Mouse (Mus musculus): ENCODE results near the gene Smg7. TPM values are rescaled to one million over a fixed set of nuclear protein-coding genes. Genes with fewer than 3 reads are reported as not detected.

Gene Smg7
- polyA plus RNA-seq, 1 experiment: not detected

DNA sequence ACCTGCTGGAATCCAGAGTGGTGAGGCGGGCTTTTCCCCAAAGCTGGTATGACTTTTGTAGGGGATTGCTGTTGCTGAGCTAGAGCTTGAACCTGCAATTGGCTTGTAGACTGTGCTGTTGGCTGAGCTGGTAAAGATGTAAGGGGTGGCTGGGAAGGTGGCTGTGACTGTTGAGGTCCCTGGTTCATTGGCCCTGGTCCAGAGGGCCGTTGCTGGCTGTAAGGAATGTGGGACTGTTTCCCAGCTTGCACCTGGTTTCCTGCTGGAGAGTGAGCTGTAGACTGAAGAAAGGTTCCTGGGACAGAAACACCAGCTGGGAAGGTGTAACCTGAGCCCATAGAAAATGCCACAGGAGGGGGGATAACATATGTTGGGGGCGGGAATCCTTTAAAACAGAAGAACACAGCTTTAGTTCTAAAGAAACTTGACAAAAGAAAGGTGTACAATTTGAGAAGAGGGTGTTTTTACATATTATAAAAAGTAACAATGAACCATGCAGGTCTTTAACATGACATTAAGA, 57.2 kb downstream of the Smg7 start:
- no peak overlapping the region for H3K27ac ChIP-seq (ENCODE audit: insufficient read depth, low read depth, low read length)
- 75% methylated on average over 3 of the region's 3 CpGs for WGBS
- no peak for TF ChIP-seq POLR2A (IDR thresholded peaks at IDR 0.05; ENCODE audit: insufficient read depth, low read depth, low read length)
- no peak for TF ChIP-seq CTCF (IDR thresholded peaks at IDR 0.05; ENCODE audit: insufficient read depth, low read depth, low read length)

DNA sequence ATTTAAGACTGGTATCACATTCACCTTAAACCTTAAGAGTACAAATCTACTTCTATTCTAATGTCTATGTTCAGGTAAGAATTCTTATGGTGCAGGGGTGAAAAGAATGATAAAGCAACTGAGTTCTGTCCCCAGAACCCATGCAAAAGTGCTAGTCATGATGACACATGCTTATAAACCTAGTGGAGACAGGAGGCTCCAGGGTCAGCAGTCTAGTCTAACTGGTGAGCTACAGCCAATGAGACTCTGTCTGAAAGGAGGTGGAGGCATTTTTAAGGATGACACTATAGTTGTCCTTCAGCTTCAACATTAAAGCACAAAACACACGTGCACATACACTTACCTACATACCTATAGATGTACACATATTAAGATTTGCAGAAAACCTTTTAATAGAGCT, 57.8 kb downstream of the Smg7 start:
- no peak overlapping the region for H3K4me3 ChIP-seq (ENCODE audit: insufficient read depth, low read depth, low read length)
- TF ChIP-seq CTCF (IDR thresholded peaks at IDR 0.05; ENCODE audit: insufficient read depth, low read depth, low read length) (no peak), POLR2A (IDR thresholded peaks at IDR 0.05; ENCODE audit: insufficient read depth, low read depth, low read length) (no peak)
- H3K4me1 ChIP-seq (ENCODE audit: control insufficient read depth, insufficient read depth, low read length): no peaks in the 10 kb centered on the region
- WGBS: 93% methylated on average over 1 of the region's 1 CpGs
- H3K27ac ChIP-seq (ENCODE audit: insufficient read depth, low read depth, low read length): no peak overlapping the region

More for the DNA sequence above, 57.2 kb downstream of the Smg7 start:
- Histone ChIP-seq H3K4me1 (ENCODE audit: control insufficient read depth, insufficient read depth, low read length) (no peaks in the 10 kb centered on the region), H3K4me3 (ENCODE audit: insufficient read depth, low read depth, low read length) (no peak overlapping the region)

DNA sequence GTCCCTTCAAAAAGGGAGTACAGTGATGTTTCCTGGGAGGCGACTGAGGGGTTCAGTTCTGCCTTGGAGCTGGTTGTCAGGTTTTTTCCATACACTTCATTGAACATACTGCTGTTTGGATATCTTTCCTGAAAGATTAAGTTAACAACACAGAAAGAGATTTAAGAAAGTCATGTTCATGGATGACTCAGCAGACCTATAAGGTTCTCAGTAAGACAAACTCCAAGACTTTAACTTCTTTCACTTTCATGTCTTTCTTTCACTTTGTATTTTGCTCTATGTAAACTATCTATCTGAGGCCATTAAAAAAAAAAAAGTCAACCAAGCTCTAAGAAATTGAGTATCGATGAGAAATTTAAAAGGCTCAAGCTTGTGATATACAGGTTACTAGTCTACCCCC, 61.4 kb downstream of the Smg7 start:
- no peak overlapping the region for H3K4me3 ChIP-seq (ENCODE audit: insufficient read depth, low read depth, low read length)
- WGBS: 90% methylated on average over 2 of the region's 2 CpGs
- TF ChIP-seq POLR2A (IDR thresholded peaks at IDR 0.05; ENCODE audit: insufficient read depth, low read depth, low read length): no peak
- no peak for TF ChIP-seq CTCF (IDR thresholded peaks at IDR 0.05; ENCODE audit: insufficient read depth, low read depth, low read length)
- H3K27ac ChIP-seq (ENCODE audit: insufficient read depth, low read depth, low read length): no peak overlapping the region
- H3K4me1 ChIP-seq (ENCODE audit: control insufficient read depth, insufficient read depth, low read length): peaks cover 3% of the 10 kb centered on the region; the same call in 1 of the 2 replicates

DNA sequence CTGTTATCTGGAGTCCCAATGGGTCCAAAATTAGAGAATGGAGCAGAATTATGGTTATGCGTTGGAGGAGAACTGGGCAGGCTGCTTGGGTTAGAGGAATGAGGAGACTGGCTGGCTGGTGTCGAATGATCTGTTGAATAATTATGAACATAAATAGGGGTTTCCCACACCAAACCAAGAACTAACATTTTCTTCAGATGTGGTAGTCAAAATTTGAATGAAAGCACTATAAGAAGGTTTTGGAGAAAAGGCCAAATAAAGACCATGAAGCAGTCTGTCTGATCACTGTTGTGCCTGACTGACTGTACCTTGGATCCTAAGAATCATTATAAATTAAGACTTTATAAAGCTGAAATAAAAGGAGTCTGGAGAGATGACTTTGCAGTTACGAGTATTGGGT, 62.1 kb downstream of the Smg7 start:
- H3K4me3 ChIP-seq (ENCODE audit: insufficient read depth, low read depth, low read length): no peak overlapping the region
- WGBS: 86% methylated on average over 3 of the region's 3 CpGs
- TF ChIP-seq CTCF (IDR thresholded peaks at IDR 0.05; ENCODE audit: insufficient read depth, low read depth, low read length) (no peak), POLR2A (IDR thresholded peaks at IDR 0.05; ENCODE audit: insufficient read depth, low read depth, low read length) (no peak)
- peaks cover 3% of the 10 kb centered on the region; the same call in 1 of the 2 replicates for H3K4me1 ChIP-seq (ENCODE audit: control insufficient read depth, insufficient read depth, low read length)
- H3K27ac ChIP-seq (ENCODE audit: insufficient read depth, low read depth, low read length): no peak overlapping the region

DNA sequence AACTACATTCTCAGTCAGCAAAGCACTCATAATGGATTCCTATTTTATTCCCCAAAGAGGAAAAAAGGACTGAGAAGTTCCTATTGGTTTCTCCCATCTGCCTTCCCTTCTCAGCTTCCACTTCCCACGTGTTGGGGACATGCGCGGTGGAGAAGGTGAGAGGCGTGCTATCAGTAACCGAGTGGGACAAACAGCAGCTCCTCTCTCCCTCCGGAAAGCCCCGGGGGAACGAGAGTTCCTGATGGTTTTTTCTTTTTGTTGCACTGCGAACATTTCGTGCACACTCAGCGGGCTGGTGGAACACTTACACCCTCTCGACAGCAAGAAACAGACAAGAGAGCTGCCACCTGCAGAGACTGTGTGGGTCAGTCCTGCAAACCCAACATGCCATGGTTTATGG, 63.6 kb downstream of the Smg7 start:
- WGBS: 82% methylated on average over 12 of the region's 12 CpGs
- Histone ChIP-seq H3K27ac (ENCODE audit: insufficient read depth, low read depth, low read length) (no peak overlapping the region), H3K4me1 (ENCODE audit: control insufficient read depth, insufficient read depth, low read length) (peaks cover 3% of the 10 kb centered on the region; the same call in 1 of the 2 replicates), H3K4me3 (ENCODE audit: insufficient read depth, low read depth, low read length) (no peak overlapping the region)
- no peak for TF ChIP-seq POLR2A (IDR thresholded peaks at IDR 0.05; ENCODE audit: insufficient read depth, low read depth, low read length)
- no peak for TF ChIP-seq CTCF (IDR thresholded peaks at IDR 0.05; ENCODE audit: insufficient read depth, low read depth, low read length)

DNA sequence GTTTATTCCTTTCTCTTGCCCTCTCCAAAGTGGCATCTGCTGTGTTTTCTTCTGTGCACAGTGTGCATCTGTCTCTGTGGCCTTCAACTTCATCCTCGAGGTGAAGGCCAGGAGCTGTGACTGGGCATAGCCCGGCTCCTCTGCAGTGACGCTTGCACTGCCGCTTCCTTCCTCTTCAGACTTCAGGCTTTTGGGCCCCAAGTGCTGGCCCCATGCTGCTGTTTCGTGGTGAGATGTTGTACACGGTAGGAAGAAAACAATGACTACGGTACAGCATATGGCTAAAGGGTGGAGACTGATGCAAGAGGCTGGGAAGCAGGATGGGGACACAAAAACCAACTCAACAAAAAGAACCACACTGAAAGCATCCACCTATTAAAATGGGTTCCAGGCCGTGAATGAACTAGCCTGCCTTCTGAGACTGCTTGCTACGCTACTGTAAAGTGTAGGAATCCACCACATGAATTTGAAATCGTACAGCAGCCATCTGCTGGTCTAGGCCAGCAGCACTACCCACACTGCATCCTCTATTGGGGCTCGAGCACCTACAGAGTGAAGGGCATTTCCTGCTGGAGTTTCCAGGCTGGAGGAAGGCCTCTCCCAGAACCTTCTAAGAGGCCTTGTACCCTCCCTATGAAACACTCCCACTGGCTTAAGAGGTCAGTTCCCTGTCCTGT, 64.3 kb downstream of the Smg7 start:
- no peak overlapping the region for H3K4me3 ChIP-seq (ENCODE audit: insufficient read depth, low read depth, low read length)
- no peak overlapping the region for H3K27ac ChIP-seq (ENCODE audit: insufficient read depth, low read depth, low read length)
- peaks cover 3% of the 10 kb centered on the region; the same call in 1 of the 2 replicates for H3K4me1 ChIP-seq (ENCODE audit: control insufficient read depth, insufficient read depth, low read length)
- WGBS: 74% methylated on average over 11 of the region's 11 CpGs
- TF ChIP-seq POLR2A (IDR thresholded peaks at IDR 0.05; ENCODE audit: insufficient read depth, low read depth, low read length) (no peak), CTCF (IDR thresholded peaks at IDR 0.05; ENCODE audit: insufficient read depth, low read depth, low read length) (no peak)

DNA sequence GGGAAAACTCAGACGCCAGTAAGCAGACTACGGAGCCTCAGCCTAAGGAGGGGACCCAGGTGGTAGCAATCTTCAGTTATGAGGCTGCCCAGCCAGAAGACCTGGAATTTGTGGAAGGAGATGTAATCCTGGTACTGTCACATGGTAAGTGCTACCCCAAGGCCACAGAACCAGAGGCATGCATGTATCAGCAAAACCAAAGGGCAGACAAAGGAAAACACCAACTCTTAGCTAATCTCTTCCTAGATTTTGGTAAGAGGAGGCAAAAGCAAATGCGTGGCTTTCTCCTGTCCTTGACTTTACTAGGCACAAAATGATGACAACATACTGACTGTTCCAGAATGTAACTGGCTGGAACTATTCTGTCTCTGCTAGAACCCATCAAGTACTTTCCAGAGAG, 67.4 kb downstream of the Smg7 start:
- TF ChIP-seq POLR2A (IDR thresholded peaks at IDR 0.05; ENCODE audit: insufficient read depth, low read depth, low read length) (no peak), CTCF (IDR thresholded peaks at IDR 0.05; ENCODE audit: insufficient read depth, low read depth, low read length) (no peak)
- Histone ChIP-seq H3K4me1 (ENCODE audit: control insufficient read depth, insufficient read depth, low read length) (peaks cover 3% of the 10 kb centered on the region; the same call in 1 of the 2 replicates), H3K4me3 (ENCODE audit: insufficient read depth, low read depth, low read length) (no peak overlapping the region), H3K27ac (ENCODE audit: insufficient read depth, low read depth, low read length) (no peak overlapping the region)
- WGBS: 95% methylated on average over 3 of the region's 3 CpGs

DNA sequence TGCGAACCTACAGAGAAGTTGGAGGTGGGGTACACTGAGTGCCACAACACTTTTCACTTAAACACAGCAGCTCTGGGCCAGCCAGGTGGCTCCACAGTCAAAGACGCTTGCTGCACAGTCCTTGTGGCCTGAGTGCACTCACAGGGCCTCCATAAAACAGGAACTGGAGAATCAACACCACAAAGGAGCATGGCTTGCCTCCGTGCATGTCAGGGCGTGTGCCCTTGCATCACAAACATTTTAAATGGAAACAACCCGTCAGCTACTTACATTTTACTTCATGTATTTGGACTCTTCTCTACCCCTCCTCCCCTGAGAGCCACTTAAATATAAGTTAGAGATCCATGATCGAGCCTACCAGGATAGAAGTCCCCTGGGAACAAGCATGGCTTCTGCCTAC, 70.1 kb downstream of the Smg7 start:
- Histone ChIP-seq H3K4me3 (ENCODE audit: insufficient read depth, low read depth, low read length) (no peak overlapping the region), H3K4me1 (ENCODE audit: control insufficient read depth, insufficient read depth, low read length) (no peaks in the 10 kb centered on the region)
- 87% methylated on average over 6 of the region's 6 CpGs for WGBS

DNA sequence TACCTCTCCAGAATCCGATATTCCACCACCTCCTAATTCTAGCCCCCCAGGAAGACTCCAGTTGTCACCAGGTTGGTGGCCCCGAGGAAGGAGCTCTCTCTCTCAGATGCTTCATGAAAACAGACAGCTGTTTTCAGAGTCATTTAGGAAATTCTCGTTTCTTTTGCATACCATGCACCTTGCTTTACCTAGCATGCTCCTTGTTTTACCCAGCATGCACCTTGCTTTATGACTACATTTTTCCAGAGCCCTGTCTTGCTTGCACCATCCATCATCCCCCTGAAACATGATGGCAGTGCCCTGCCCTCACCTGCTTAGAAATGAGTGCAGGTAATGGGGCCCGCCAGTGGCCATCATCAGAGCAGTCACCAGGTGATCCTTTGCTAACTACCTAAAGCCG, 70.8 kb downstream of the Smg7 start:
- Histone ChIP-seq H3K27ac (ENCODE audit: insufficient read depth, low read depth, low read length) (no peak overlapping the region), H3K4me3 (ENCODE audit: insufficient read depth, low read depth, low read length) (no peak overlapping the region), H3K4me1 (ENCODE audit: control insufficient read depth, insufficient read depth, low read length) (no peaks in the 10 kb centered on the region)
- 75% methylated on average over 5 of the region's 5 CpGs for WGBS
- TF ChIP-seq POLR2A (IDR thresholded peaks at IDR 0.05; ENCODE audit: insufficient read depth, low read depth, low read length): no peak
- no peak for TF ChIP-seq CTCF (IDR thresholded peaks at IDR 0.05; ENCODE audit: insufficient read depth, low read depth, low read length)

More for the DNA sequence above, 70.1 kb downstream of the Smg7 start:
- TF ChIP-seq CTCF (IDR thresholded peaks at IDR 0.05; ENCODE audit: insufficient read depth, low read depth, low read length): no peak
- TF ChIP-seq POLR2A (IDR thresholded peaks at IDR 0.05; ENCODE audit: insufficient read depth, low read depth, low read length): no peak
- H3K27ac ChIP-seq (ENCODE audit: insufficient read depth, low read depth, low read length): no peak overlapping the region

Measured in olfactory bulb, adult 2 months (tissue).